Mouse (Mus musculus): ENCODE data around the gene Cnksr3. TPM values are rescaled to one million over a fixed set of nuclear protein-coding genes. Genes with fewer than 3 reads are reported as not detected.

Cnksr3 gene
- polyA plus RNA-seq, 1 experiment, result 5.3 TPM

GRCm38 (mm10) chr10:7127828-7128227, 84.2 kb downstream of the Cnksr3 start:
- H3K36me3 ChIP-seq (ENCODE audit: control insufficient read depth, insufficient read depth, low read length), result no peaks in the 10 kb centered on the region
- H3K27ac ChIP-seq (ENCODE audit: control insufficient read depth, insufficient read depth, low read depth, low read length), result no peak overlapping the region
- H3K27me3 ChIP-seq (ENCODE audit: control insufficient read depth, insufficient read depth, low read length), result no peaks in the 10 kb centered on the region
- TF ChIP-seq CTCF (IDR thresholded peaks at IDR 0.05; ENCODE audit: control insufficient read depth, insufficient read depth, insufficient replicate concordance, low read depth, low read length) (no peak), POLR2A (IDR thresholded peaks at IDR 0.05; ENCODE audit: control insufficient read depth, low read depth, low read length) (no peak)
- no peak overlapping the region for H3K4me3 ChIP-seq (ENCODE audit: control insufficient read depth, low read depth, low read length)
- H3K4me1 ChIP-seq (ENCODE audit: control insufficient read depth, insufficient read depth, low read length), result no peaks in the 10 kb centered on the region

DNA sequence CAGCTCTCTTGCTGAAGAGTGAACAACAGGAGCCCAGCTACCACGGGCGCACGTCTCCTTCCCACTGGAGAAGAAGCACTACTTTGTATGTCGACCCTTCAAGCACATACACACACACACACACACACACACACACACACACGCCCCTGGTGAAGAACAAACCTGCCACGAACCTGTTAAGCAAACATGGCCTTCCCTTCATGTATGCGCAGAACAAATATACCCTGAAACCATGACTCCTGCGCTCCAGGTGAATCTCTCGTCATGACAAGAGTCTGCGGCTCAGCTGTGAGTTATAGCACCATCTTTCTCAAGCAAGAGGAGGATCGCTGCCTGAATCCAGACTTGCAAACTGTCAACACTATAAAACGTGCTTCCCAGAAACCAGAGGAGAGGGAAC, 85.2 kb downstream of the Cnksr3 start:
- no peaks in the 10 kb centered on the region for H3K4me1 ChIP-seq (ENCODE audit: control insufficient read depth, insufficient read depth, low read length)
- H3K36me3 ChIP-seq (ENCODE audit: control insufficient read depth, insufficient read depth, low read length), result no peaks in the 10 kb centered on the region
- no peaks in the 10 kb centered on the region for H3K27me3 ChIP-seq (ENCODE audit: control insufficient read depth, insufficient read depth, low read length)
- no peak overlapping the region for H3K27ac ChIP-seq (ENCODE audit: control insufficient read depth, insufficient read depth, low read depth, low read length)
- H3K4me3 ChIP-seq (ENCODE audit: control insufficient read depth, low read depth, low read length), result no peak overlapping the region
- TF ChIP-seq POLR2A (IDR thresholded peaks at IDR 0.05; ENCODE audit: control insufficient read depth, low read depth, low read length) (no peak), CTCF (IDR thresholded peaks at IDR 0.05; ENCODE audit: control insufficient read depth, insufficient read depth, insufficient replicate concordance, low read depth, low read length) (no peak)

- no peaks in the 10 kb centered on the region for H3K27me3 ChIP-seq (ENCODE audit: control insufficient read depth, insufficient read depth, low read length)
- H3K36me3 ChIP-seq (ENCODE audit: control insufficient read depth, insufficient read depth, low read length), result no peaks in the 10 kb centered on the region
- H3K27ac ChIP-seq (ENCODE audit: control insufficient read depth, insufficient read depth, low read depth, low read length), result no peak overlapping the region
- TF ChIP-seq CTCF (IDR thresholded peaks at IDR 0.05; ENCODE audit: control insufficient read depth, insufficient read depth, insufficient replicate concordance, low read depth, low read length) (no peak), POLR2A (IDR thresholded peaks at IDR 0.05; ENCODE audit: control insufficient read depth, low read depth, low read length) (no peak)
- H3K4me3 ChIP-seq (ENCODE audit: control insufficient read depth, low read depth, low read length), result no peak overlapping the region
- no peaks in the 10 kb centered on the region for H3K4me1 ChIP-seq (ENCODE audit: control insufficient read depth, insufficient read depth, low read length)
Observed at GRCm38 (mm10) chr10:7126287-7126686, 85.8 kb downstream of the Cnksr3 start.

DNA sequence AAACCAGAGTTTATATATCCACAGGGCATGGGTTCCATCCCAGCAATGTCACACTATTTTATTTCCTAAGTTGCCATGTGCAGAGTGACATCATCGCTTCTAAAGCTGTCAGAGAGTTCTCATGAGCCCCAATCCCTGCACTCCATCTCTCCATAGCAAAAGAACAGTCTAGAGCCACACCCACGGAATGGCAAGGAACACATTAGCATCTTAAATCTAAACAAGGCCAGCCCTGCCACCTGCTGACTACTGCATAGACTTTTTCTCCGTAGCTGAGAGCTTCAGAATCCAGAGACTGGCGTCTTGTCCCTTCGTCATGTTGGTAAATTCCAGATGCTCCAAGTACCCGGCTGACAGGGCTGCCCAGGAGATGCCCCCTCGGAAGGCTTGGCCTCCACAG, 87.0 kb downstream of the Cnksr3 start:
- no peak for TF ChIP-seq POLR2A (IDR thresholded peaks at IDR 0.05; ENCODE audit: control insufficient read depth, low read depth, low read length)
- no peaks in the 10 kb centered on the region for H3K36me3 ChIP-seq (ENCODE audit: control insufficient read depth, insufficient read depth, low read length)
- no peak overlapping the region for H3K27ac ChIP-seq (ENCODE audit: control insufficient read depth, insufficient read depth, low read depth, low read length)
- H3K4me3 ChIP-seq (ENCODE audit: control insufficient read depth, low read depth, low read length), result no peak overlapping the region
- H3K27me3 ChIP-seq (ENCODE audit: control insufficient read depth, insufficient read depth, low read length), result no peaks in the 10 kb centered on the region
- H3K4me1 ChIP-seq (ENCODE audit: control insufficient read depth, insufficient read depth, low read length), result no peaks in the 10 kb centered on the region

DNA sequence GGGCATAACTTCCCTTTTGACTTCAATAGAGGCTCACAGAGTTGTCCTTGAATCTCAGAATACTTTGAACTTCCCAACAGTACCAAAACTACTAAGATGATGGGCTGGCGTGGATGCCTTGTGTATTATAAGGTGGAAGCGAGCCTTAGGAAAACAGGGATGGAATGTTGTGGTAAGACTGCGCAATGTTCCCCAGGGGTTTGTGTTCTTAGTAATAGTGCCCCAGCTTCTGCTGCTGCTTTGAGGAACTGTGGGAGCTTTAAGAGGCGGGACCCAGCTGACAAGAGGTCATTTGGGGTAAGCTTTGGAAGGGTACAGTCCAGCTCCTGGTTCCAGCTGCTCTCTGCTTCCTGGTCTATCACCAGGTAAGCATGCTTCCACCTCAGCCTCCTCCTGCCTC, 89.7 kb downstream of the Cnksr3 start:
- Histone ChIP-seq H3K27ac (ENCODE audit: control insufficient read depth, insufficient read depth, low read depth, low read length) (no peak overlapping the region), H3K36me3 (ENCODE audit: control insufficient read depth, insufficient read depth, low read length) (no peaks in the 10 kb centered on the region), H3K4me3 (ENCODE audit: control insufficient read depth, low read depth, low read length) (no peak overlapping the region), H3K27me3 (ENCODE audit: control insufficient read depth, insufficient read depth, low read length) (no peaks in the 10 kb centered on the region), H3K4me1 (ENCODE audit: control insufficient read depth, insufficient read depth, low read length) (no peaks in the 10 kb centered on the region)
- TF ChIP-seq CTCF (IDR thresholded peaks at IDR 0.05; ENCODE audit: control insufficient read depth, insufficient read depth, insufficient replicate concordance, low read depth, low read length) (no peak), POLR2A (IDR thresholded peaks at IDR 0.05; ENCODE audit: control insufficient read depth, low read depth, low read length) (no peak)

DNA sequence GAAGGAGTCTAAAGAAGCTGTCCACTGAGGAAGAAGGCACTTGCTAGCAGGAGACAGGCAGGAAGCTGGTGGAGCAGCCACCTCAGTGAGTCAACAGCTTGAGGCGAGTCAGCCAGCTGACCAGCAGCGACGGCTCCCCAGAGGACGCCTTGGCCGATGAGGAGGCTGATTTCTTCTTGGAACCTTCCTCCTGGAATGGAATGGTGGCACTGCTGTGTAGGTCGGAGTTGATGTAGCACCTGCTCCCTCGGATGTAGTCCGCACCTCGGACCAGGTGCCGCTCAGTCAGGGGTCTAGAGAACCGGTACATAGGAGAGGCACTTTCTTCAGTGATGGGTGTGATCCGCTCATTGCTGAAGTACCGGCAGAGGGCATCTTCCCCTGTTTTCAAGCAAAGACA, 91.8 kb downstream of the Cnksr3 start:
- Histone ChIP-seq H3K4me3 (ENCODE audit: control insufficient read depth, low read depth, low read length) (no peak overlapping the region), H3K27ac (ENCODE audit: control insufficient read depth, insufficient read depth, low read depth, low read length) (no peak overlapping the region), H3K36me3 (ENCODE audit: control insufficient read depth, insufficient read depth, low read length) (no peaks in the 10 kb centered on the region), H3K27me3 (ENCODE audit: control insufficient read depth, insufficient read depth, low read length) (no peaks in the 10 kb centered on the region), H3K4me1 (ENCODE audit: control insufficient read depth, insufficient read depth, low read length) (no peaks in the 10 kb centered on the region)
- TF ChIP-seq POLR2A (IDR thresholded peaks at IDR 0.05; ENCODE audit: control insufficient read depth, low read depth, low read length) (no peak), CTCF (IDR thresholded peaks at IDR 0.05; ENCODE audit: control insufficient read depth, insufficient read depth, insufficient replicate concordance, low read depth, low read length) (no peak)

- H3K27ac ChIP-seq (ENCODE audit: control insufficient read depth, insufficient read depth, low read depth, low read length), result no peak overlapping the region
Observed at GRCm38 (mm10) chr10:7118258-7119077, 93.6 kb downstream of the Cnksr3 start.

More at GRCm38 (mm10) chr10:7118258-7119077, 93.6 kb downstream of the Cnksr3 start:
- no peak for TF ChIP-seq POLR2A (IDR thresholded peaks at IDR 0.05; ENCODE audit: control insufficient read depth, low read depth, low read length)
- TF ChIP-seq CTCF (IDR thresholded peaks at IDR 0.05; ENCODE audit: control insufficient read depth, insufficient read depth, insufficient replicate concordance, low read depth, low read length), result no peak
- H3K27me3 ChIP-seq (ENCODE audit: control insufficient read depth, insufficient read depth, low read length), result no peaks in the 10 kb centered on the region
- H3K36me3 ChIP-seq (ENCODE audit: control insufficient read depth, insufficient read depth, low read length), result no peaks in the 10 kb centered on the region
- no peaks in the 10 kb centered on the region for H3K4me1 ChIP-seq (ENCODE audit: control insufficient read depth, insufficient read depth, low read length)
- no peak overlapping the region for H3K4me3 ChIP-seq (ENCODE audit: control insufficient read depth, low read depth, low read length)
